Mouse (Mus musculus): Measurements from ENCODE around the gene Nuak1.

DNA sequence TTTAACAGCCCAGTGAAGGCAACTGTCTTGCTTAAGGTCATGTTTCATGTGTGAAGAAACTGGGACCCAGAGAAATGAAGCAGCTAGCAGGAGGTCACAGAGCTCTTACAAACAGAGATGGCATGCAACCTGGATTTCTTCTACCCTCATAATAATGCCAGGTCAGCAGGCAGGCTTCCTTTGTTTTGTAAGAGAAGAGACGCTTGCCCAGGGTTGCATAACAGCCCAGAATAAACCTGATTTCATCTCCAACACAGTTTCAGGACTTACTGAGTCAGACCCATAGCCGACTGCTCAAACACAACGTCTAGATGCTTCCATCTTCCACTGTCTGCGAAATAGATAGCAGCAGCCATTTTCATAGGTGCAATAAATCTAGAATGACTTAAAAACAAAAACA lies 105.0 kb downstream of the Nuak1 start:
- TF ChIP-seq CTCF (IDR thresholded peaks at IDR 0.05; ENCODE audit: insufficient read depth, low read depth, low read length) (no peak), POLR2A (IDR thresholded peaks at IDR 0.05; ENCODE audit: insufficient read depth, low read depth, low read length) (no peak)

All from olfactory bulb, adult 2 months (tissue).